Mouse (Mus musculus) testis, adult 2 months (tissue): Measurements from ENCODE around the gene Agpat3. TPM values are rescaled to one million over a fixed set of nuclear protein-coding genes. Genes with fewer than 3 reads are reported as not detected.

Experiments used
- H3K27ac ChIP-seq: fragments of 200-500 bp; 2 replicates; pipeline ENCODE4 v1.5.1; 2012; ENCODE audit warnings: low read depth, low read length; ENCODE audit not compliant: control insufficient read depth, insufficient read depth
- H3K27me3 ChIP-seq: fragments of 200-500 bp; 2 replicates; pipeline ENCODE4 v1.6.1; 2012; ENCODE audit warnings: mild to moderate bottlenecking, low read length, moderate library complexity; ENCODE audit not compliant: control insufficient read depth, insufficient read depth
- H3K36me3 ChIP-seq: fragments of 200-500 bp; 2 replicates; pipeline ENCODE4 v1.6.1; 2012; ENCODE audit warnings: mild to moderate bottlenecking, low read length; ENCODE audit not compliant: control insufficient read depth, insufficient read depth
- H3K4me1 ChIP-seq: fragments of 200-500 bp; 2 replicates; pipeline ENCODE4 v1.6.1; 2012; ENCODE audit warnings: low read length; ENCODE audit not compliant: control insufficient read depth, insufficient read depth
- H3K4me3 ChIP-seq: fragments of 200-500 bp; 2 replicates; pipeline ENCODE4 v1.5.1; 2012; ENCODE audit warnings: low read depth, mild to moderate bottlenecking, low read length, moderate library complexity, mixed read lengths; ENCODE audit not compliant: control insufficient read depth
- CTCF ChIP-seq: fragments of 200-500 bp; IDR thresholded peaks from 2 replicates; pipeline ENCODE4 v1.5.1; 2012; ENCODE audit warnings: low read depth, mild to moderate bottlenecking, inconsistent platforms, low read length, moderate library complexity; ENCODE audit not compliant: control insufficient read depth, insufficient read depth, insufficient replicate concordance
- POLR2A ChIP-seq: fragments of 200-500 bp; IDR thresholded peaks from 2 replicates; pipeline ENCODE4 v1.6.1; 2012; ENCODE audit warnings: low read depth, mild to moderate bottlenecking, inconsistent platforms, low read length, moderate library complexity; ENCODE audit not compliant: control insufficient read depth
- polyA plus RNA-seq: library from polyadenylated mRNA; depleted of rRNA; stranded (reverse); fragments of >200 nt; gene quantifications from 2 replicates; pipeline ENCODE4 v1.2.3, GENCODE M21; 2012

Gene Agpat3
- polyA plus RNA-seq, 1 experiment = 1,109 TPM

DNA sequence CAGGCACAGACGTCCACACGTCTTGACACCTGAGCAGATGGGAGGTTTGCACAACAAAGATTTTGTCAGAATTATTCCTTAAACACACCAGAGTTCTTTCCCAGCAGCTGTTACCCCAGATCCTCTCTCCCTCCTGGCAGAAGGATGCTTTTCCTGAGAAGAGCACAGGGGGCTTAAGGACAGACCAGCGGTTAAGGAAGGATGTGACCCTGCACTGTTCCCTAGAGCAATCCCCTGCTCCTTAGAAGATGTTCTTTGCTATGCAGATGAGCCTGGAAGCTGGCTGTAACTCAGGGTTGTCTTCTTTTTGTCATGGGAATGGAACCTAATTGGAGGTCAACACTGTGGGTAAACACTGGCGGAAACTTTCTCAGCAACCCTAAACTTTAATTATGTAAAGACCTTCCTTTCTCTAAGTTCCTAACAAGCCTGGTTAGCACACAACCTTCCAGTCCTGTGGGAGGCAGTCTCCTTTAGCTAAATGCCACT, 38.7 kb upstream of the Agpat3 start:
- TF ChIP-seq CTCF (no peak), POLR2A (no peak)
- H3K27me3 ChIP-seq = no peaks in the 10 kb centered on the region
- H3K36me3 ChIP-seq = no peaks in the 10 kb centered on the region
- no peak overlapping the region for H3K27ac ChIP-seq
- H3K4me1 ChIP-seq = peaks cover 11% of the 10 kb centered on the region
- H3K4me3 ChIP-seq = no peak overlapping the region

DNA sequence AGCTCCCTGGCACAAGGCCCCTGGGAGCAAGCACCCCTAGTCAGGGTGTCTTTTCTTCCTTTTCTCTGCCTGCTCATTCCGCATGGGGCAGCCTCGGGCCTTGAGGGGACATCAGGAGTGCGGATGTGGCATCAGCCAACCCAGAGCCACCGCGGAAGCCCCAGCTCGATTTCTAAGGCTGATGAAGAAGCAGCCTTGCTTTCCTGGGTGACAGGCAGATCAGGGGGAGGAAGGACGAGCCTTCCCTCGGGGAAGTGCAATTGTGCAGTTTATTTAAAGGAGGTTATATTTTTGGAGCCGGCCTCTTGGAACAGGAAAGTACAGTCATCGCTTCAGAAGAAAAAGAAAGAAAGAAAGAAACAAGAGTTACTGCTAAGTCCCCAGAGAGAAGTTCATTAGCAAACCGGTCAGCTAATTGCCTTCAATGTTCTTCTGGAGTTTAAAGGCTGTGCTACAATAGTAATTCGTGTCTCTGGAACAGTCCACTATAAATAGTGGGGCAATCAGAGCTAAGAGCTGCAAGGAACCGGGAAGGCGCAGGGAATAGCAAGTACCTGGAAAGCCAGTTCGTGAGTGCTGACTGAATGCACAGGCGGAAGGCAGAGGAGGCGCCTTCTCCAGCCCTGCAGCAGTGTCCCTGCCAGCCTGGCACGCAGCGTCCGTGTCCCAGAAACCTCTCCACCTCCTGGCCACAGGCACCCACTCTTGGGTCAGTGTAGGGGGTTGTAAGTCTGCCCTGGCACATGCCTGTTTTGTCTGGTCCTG, 36.1 kb upstream of the Agpat3 start:
- Histone ChIP-seq H3K36me3 (no peaks in the 10 kb centered on the region), H3K27me3 (no peaks in the 10 kb centered on the region), H3K4me3 (no peak overlapping the region), H3K4me1 (peaks cover 7% of the 10 kb centered on the region), H3K27ac (no peak overlapping the region)
- TF ChIP-seq CTCF (no peak), POLR2A (no peak)

DNA sequence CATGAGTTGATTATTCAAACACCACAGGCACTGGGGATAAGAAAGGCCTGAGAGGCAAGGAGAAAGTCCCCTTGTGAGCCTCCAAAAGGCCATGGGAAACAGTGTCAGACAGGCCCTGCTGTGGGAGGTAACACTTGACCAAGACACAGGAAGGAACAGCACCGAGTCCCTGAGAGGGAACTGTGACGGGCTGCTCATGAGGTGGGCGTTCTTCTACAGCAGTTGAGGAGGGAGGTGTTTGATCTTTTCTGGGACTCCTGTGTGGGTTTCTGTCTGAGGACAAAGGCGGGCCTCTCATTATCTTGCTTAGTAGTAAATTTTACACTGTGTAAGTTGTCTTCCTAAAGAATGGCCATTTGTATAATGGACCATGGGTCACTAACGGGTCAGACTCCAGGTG, 33.2 kb upstream of the Agpat3 start:
- no peaks in the 10 kb centered on the region for H3K4me1 ChIP-seq
- no peaks in the 10 kb centered on the region for H3K27me3 ChIP-seq
- H3K4me3 ChIP-seq = no peak overlapping the region
- H3K27ac ChIP-seq = no peak overlapping the region
- TF ChIP-seq POLR2A = no peak
- TF ChIP-seq CTCF = no peak
- no peaks in the 10 kb centered on the region for H3K36me3 ChIP-seq

DNA sequence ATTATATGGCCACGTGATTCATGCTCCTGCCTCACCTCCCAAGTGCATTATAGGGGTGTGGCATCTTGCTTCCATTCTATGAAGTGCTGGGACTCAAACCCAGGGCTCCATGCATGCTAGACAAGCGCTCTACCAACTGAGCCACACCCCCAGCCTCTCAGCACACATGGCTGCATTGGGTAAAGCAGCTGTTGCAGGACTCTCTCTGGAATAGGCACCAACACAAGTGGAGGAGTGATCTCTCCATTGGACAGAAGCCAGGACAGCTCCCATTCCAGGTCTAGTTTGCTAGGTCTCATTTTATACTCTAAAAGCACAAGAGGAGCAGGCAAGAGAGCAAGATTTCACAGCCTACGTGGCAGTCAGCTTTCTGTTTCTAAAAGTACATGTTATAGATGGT, 31.3 kb upstream of the Agpat3 start:
- Histone ChIP-seq H3K27ac (no peak overlapping the region), H3K36me3 (no peaks in the 10 kb centered on the region), H3K27me3 (no peaks in the 10 kb centered on the region), H3K4me1 (no peaks in the 10 kb centered on the region), H3K4me3 (no peak overlapping the region)
- TF ChIP-seq POLR2A (no peak), CTCF (no peak)

DNA sequence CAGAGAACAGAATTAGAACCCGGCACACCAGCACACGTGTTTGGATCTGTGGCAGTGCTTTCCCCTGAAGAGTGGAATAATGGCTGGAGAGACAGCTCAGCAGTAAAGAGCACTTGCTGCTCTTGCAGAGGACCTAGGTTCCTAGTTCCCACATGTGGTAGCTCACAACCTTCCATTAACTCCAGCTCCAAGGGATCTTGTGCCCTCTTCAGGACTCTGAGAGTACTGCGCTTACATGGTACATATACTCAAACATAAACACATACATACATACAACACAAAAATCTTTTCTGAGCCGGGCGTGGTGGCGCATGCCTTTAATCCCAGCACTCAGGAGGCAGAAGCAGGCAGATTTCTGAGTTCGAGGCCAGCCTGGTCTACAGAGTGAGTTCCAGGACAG, 26.2 kb upstream of the Agpat3 start:
- H3K36me3 ChIP-seq = no peaks in the 10 kb centered on the region
- no peaks in the 10 kb centered on the region for H3K4me1 ChIP-seq
- no peaks in the 10 kb centered on the region for H3K27me3 ChIP-seq
- no peak overlapping the region for H3K27ac ChIP-seq
- no peak overlapping the region for H3K4me3 ChIP-seq
- no peak for TF ChIP-seq CTCF
- no peak for TF ChIP-seq POLR2A

DNA sequence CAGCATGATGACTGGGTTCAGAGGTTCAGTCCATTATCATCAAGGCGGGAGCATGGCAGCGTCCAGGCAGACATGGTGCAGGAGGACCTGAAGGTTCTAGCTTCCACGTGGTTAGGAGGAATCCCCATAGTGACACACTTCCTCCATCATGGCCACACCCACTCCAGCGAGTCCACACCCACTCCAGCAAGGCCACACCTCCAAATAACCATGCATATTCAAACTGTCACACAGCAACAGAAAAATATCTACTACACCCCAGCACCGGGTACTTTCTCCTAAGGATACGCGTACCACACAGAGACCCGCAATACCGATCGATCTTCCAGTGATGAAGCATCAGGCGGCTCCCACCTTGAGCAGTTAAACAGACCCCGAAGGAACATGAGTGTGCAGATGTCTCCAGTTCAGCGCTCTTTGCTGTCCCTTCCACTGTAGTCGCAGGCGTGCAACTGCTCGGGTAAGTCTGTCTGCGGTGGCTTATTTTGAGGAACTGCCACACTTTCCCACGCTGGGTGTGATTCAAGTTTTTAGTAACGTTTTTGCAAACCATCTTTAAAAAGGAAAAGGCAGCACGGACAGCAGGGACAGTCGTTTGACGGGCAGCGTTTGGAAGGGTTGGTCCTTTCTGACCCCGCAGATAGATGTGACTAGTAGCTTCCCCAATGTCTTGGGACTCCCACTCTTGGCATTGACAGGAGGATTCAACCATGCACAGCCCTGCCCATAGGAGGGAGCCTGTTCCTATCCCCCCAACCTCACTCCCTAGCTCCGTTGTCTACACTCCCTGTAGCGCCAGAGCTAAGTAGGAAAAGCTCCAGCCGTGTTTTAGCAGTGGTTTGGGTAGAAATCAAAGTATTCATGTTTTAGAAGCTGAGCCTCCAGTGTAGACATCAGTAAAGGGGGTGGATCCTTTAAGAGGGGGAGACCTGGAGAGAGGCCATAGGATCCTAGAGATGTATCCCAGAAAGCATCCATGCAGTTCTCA, 20.7 kb upstream of the Agpat3 start:
- no peak overlapping the region for H3K27ac ChIP-seq
- no peaks in the 10 kb centered on the region for H3K4me1 ChIP-seq
- no peaks in the 10 kb centered on the region for H3K36me3 ChIP-seq
- TF ChIP-seq CTCF (no peak), POLR2A (no peak)
- H3K27me3 ChIP-seq = no peaks in the 10 kb centered on the region
- H3K4me3 ChIP-seq = no peak overlapping the region

DNA sequence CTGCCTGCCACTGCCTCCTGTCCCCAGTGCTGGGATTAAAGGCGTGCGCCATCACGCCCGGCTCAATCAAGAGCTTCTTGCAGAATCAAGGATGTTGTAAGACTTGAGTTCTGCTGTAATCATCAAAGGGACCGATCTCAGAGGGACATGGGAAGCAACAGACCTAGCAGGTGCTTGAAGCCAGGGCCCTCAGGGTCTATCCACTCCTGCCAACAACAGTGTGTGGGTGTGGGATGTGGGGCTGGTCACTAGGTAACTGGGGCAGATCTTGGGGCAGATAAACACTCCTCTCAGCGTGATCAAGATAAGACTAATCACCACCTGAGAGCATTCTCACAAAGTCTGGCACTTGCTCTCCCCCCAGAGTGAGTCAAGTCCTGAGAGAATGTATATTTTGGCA, 19.5 kb upstream of the Agpat3 start:
- no peaks in the 10 kb centered on the region for H3K4me1 ChIP-seq
- no peak overlapping the region for H3K27ac ChIP-seq
- H3K36me3 ChIP-seq = no peaks in the 10 kb centered on the region
- H3K4me3 ChIP-seq = no peak overlapping the region
- TF ChIP-seq CTCF (no peak), POLR2A (no peak)
- H3K27me3 ChIP-seq = no peaks in the 10 kb centered on the region
